Mouse (Mus musculus): ENCODE data around the gene Ddrgk1. TPM values are rescaled to one million over a fixed set of nuclear protein-coding genes. Genes with fewer than 3 reads are reported as not detected.

Gene Ddrgk1
- total and polyA plus RNA-seq, 3 experiments: 51.7 to 93.1 (median 77.9) TPM

GRCm38 (mm10) chr2:130667559-130667958 is 3.1 kb upstream of the Ddrgk1 start, which contains the start of gene Itpa:
Gene Itpa (plus strand): TSS chr2:130667610.
- no peak within 1 kb of the TSS; the same call in 1 of the 2 replicates for H3K27ac ChIP-seq (ENCODE audit: insufficient read depth, low read depth)
- peak within 1 kb of the TSS; percentile 80 for H3K4me2 ChIP-seq (ENCODE audit: insufficient read depth, low read depth, poor library complexity, severe bottlenecking)
- peak within 1 kb of the TSS; percentile 71 to 93 (median 73) for H3K4me3 ChIP-seq (replicated peaks in 1 of 3; ENCODE audit: low read depth in 2 of 3, low read length in 2 of 3, poor library complexity in 1 of 3)
- peaks cover 8 to 39% of the 10 kb centered on the region in 2 experiments for H3K4me1 ChIP-seq (ENCODE audit: control insufficient read depth in 1 of 2, insufficient read depth in 2 of 2)
- TF ChIP-seq ZKSCAN1 (IDR thresholded peaks at IDR 0.05; ENCODE audit: borderline replicate concordance, low read depth, low read length): no peak
- peak; percentile 60; the same call in 1 of the 2 replicates for TF ChIP-seq MEF2A (IDR thresholded peaks at IDR 0.05; ENCODE audit: borderline replicate concordance, low read depth, low read length)
- TF ChIP-seq MAFK (IDR thresholded peaks at IDR 0.05; ENCODE audit: insufficient replicate concordance, low read length): no peak
- peak; percentile 59; the same call in 1 of the 2 replicates for TF ChIP-seq RCOR1 (conservative IDR thresholded peaks at IDR 0.05; ENCODE audit: low read depth, low read length)
- peak; percentile 68 for TF ChIP-seq TBP (conservative IDR thresholded peaks at IDR 0.05; ENCODE audit: low read depth, low read length)
- peak; percentile 65; the same call in 1 of the 2 replicates for TF ChIP-seq POLR2AphosphoS2 (IDR thresholded peaks at IDR 0.05; ENCODE audit: low read depth, low read length)
- TF ChIP-seq ETS1 (conservative IDR thresholded peaks at IDR 0.05; ENCODE audit: low read depth, low read length): no peak
- peak; percentile 91 for TF ChIP-seq NELFE (IDR thresholded peaks at IDR 0.05; ENCODE audit: low read depth, low read length)
- TF ChIP-seq RAD21 (IDR thresholded peaks at IDR 0.05; ENCODE audit: low read depth, low read length): peak; percentile 52
- TF ChIP-seq SIN3A (IDR thresholded peaks at IDR 0.05; ENCODE audit: low read length): peak; percentile 86
- peak; percentile 89 for TF ChIP-seq TCF12 (IDR thresholded peaks at IDR 0.05; ENCODE audit: low read depth, low read length)
- peak; percentile 92 for TF ChIP-seq ELF1 (IDR thresholded peaks at IDR 0.05; ENCODE audit: low read depth, low read length)
- TF ChIP-seq SMC3 (IDR thresholded peaks at IDR 0.05; ENCODE audit: low read depth, low read length): peak; percentile 64
- no peak for TF ChIP-seq ZC3H11A (IDR thresholded peaks at IDR 0.05; ENCODE audit: low read depth, low read length)
- 0 out of 2 replicates have a peak, but pooled peaks have one; percentile 72 for TF ChIP-seq E2F4 (IDR thresholded peaks at IDR 0.05; ENCODE audit: insufficient replicate concordance, low read depth, low read length)
- no peak for TF ChIP-seq JUND (conservative IDR thresholded peaks at IDR 0.05; ENCODE audit: low read depth, low read length)
- TF ChIP-seq CTCF (conservative IDR thresholded peaks at IDR 0.05 in 1 of 2, IDR thresholded peaks at IDR 0.05 in 1 of 2; ENCODE audit: low read depth in 2 of 2, low read length in 2 of 2): peak in 1 of 2 experiments; percentile 73; a peak in 2 of 4 replicates
- peak; percentile 87 for TF ChIP-seq HCFC1 (IDR thresholded peaks at IDR 0.05; ENCODE audit: low read depth, low read length)
- peak; percentile 77; the same call in 1 of the 2 replicates for TF ChIP-seq KAT2A (IDR thresholded peaks at IDR 0.05; ENCODE audit: insufficient replicate concordance, low read length)
- TF ChIP-seq ZNF384 (IDR thresholded peaks at IDR 0.05; ENCODE audit: low read depth, low read length): no peak
- peak; percentile 69; the same call in 1 of the 2 replicates for TF ChIP-seq MAX (IDR thresholded peaks at IDR 0.05; ENCODE audit: low read length)
- peak; percentile 52; the same call in 1 of the 2 replicates for TF ChIP-seq NRF1 (IDR thresholded peaks at IDR 0.05; ENCODE audit: low read depth, low read length)
- TF ChIP-seq CHD1 (IDR thresholded peaks at IDR 0.05; ENCODE audit: low read depth, low read length): no peak
- no peak for TF ChIP-seq CHD2 (IDR thresholded peaks at IDR 0.05; ENCODE audit: low read length)
- TF ChIP-seq USF1 (IDR thresholded peaks at IDR 0.05; ENCODE audit: low read depth, low read length): no peak
- TF ChIP-seq GABPA (IDR thresholded peaks at IDR 0.05; ENCODE audit: insufficient replicate concordance, low read depth, low read length): no peak; the same call in 1 of the 2 replicates
- peak; percentile 92 for TF ChIP-seq POLR2A (IDR thresholded peaks at IDR 0.05; ENCODE audit: low read depth, low read length)
- 0 out of 2 replicates have a peak, but pooled peaks have one; percentile 21 for TF ChIP-seq UBTF (IDR thresholded peaks at IDR 0.05; ENCODE audit: low read depth, low read length)
- no peak for TF ChIP-seq ZMIZ1 (IDR thresholded peaks at IDR 0.05; ENCODE audit: low read depth, low read length)
- no peak for TF ChIP-seq EP300 (IDR thresholded peaks at IDR 0.05; ENCODE audit: low read length)
- TF ChIP-seq IRF4 (IDR thresholded peaks at IDR 0.05; ENCODE audit: low read depth, low read length): peak; percentile 37; the same call in 1 of the 2 replicates
- TF ChIP-seq BHLHE40 (IDR thresholded peaks at IDR 0.05; ENCODE audit: low read depth, low read length): no peak
- TF ChIP-seq PAX5 (IDR thresholded peaks at IDR 0.05; ENCODE audit: low read length): no peak
- TF ChIP-seq MYC (IDR thresholded peaks at IDR 0.05; ENCODE audit: low read depth, low read length): peak; percentile 77; the same call in 1 of the 2 replicates
- TF ChIP-seq MXI1 (IDR thresholded peaks at IDR 0.05; ENCODE audit: low read depth, low read length): peak; percentile 65; the same call in 1 of the 2 replicates
- no peak for TF ChIP-seq JUN (IDR thresholded peaks at IDR 0.05; ENCODE audit: insufficient read depth, low read depth, low read length)
- no peak for TF ChIP-seq MAZ (IDR thresholded peaks at IDR 0.05; ENCODE audit: low read depth, low read length)
- TF ChIP-seq USF2 (conservative IDR thresholded peaks at IDR 0.05; ENCODE audit: low read depth, low read length): no peak
- peaks cover 38% of the 10 kb centered on the region for H3K79me2 ChIP-seq (replicated peaks; ENCODE audit: control insufficient read depth, extremely low read depth, insufficient read depth, poor library complexity, severe bottlenecking)
- no peaks in the 10 kb centered on the region for H3K9me3 ChIP-seq (replicated peaks; ENCODE audit: low read length)
- peak; percentile 92 for DNase-seq (ENCODE audit: extremely low read depth)
- H3K27me3 ChIP-seq (replicated peaks): no peaks in the 10 kb centered on the region
- peak within 1 kb of the TSS; percentile 80 for H3K9ac ChIP-seq (ENCODE audit: insufficient read depth, low read depth)
- H3K36me3 ChIP-seq (replicated peaks in 1 of 2; ENCODE audit: control insufficient read depth in 1 of 2, insufficient read depth in 1 of 2, low read length in 1 of 2): peaks cover 18 to 32% of the 10 kb centered on the region in 2 experiments
- in situ Hi-C loops (cut with MboI; ENCODE audit: low pct_ligation_motif_present, low pct_unique_long_range_greater_than_20kb, low sequenced_read_pairs): no loop called here
- dilution Hi-C loops (cut with MboI; ENCODE audit: extremely low pct_ligation_motif_present, extremely low pct_unique_long_range_greater_than_20kb, low sequenced_read_pairs): no loop called here
